Mouse (Mus musculus) v-Abl transformed pro-B cells (cell line): ENCODE measurements around the gene 2700097O09Rik.
"Not testable (repeated sequence)": the region's sequence is repeated elsewhere in the genome, so short reads cannot be mapped to it uniquely, and the experiment has no call there.

ENCODE experiments used
- in situ Hi-C, 2 experiments: fragments of 400-800 bp; cut with MboI; formaldehyde crosslinking; loops; one replicate each; pipeline ENCODE4 v1.15.1; 2025; ENCODE audit not compliant: unreplicated experiment in 2 of 2

2700097O09Rik gene

DNA sequence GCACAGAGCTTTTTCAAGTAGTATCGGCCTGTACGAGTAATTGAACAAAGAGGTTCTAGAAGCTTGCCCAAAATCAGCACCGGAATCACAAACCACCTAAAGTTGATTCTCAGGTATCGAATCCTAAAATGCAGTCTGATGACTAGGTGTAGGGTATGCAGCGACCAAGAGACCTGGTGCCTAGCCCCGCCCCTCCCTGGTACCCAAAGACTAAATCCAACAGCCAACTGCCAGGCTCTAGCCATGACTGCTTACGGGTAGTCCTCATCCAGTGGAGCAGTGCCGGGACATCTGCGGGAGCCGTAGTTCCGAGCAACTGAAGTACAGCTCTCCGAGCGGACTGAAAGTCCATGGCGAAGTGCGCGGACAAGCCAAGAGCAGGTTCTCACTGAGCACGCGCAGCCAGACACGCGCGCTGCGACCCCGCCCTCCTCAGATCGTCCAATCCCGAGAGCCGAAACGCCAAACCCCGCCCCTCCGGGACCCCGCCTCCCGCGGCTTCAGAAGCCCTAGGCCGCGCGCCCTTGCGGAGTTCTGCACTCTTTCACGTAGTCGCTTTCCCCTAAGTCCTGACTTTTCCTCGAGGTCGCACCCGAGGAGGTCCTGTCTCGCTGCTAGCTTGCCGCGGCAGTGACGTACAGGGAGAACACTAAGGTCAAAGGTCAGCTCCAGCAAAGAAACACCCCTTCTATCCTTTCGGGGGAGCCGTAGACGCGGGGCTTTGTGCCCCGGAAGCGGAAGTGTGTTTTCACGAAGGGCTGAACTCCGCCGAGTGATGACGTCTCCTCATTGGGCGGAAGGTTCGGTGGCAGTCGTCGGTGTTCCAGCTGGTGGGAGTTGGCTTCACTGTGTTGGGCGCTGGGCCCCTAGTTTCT, at the start of gene 2700097O09Rik, which contains the start of gene Srp54a:
Gene 2700097O09Rik (minus strand): TSS at position 385 of the 875 bp plus-strand sequence.
Gene Srp54a (plus strand): TSS at position 537 of the 875 bp plus-strand sequence.
- in situ Hi-C loops: not testable (repeated sequence)

DNA sequence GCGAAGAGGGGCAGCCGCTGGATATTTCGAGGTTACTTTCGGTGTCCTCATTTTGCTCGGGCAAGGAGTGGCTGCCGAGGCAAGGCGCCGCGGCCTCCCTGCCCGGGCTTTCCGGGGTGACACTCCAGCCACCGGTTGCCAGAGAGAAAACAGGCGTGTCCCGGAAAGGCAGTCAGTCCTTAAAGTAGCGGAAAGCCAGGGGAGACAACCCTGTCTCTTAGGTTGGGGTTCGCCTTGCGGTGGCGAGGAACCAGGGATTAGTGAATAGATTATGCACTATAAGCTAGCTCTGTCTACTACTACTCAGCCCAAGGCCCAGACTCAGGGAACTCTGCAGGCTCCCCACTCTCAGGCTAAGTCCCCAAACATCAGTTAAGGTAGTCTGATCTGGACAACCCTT, 44.8 kb upstream of the 2700097O09Rik start:
- in situ Hi-C loops: not testable (repeated sequence)

DNA sequence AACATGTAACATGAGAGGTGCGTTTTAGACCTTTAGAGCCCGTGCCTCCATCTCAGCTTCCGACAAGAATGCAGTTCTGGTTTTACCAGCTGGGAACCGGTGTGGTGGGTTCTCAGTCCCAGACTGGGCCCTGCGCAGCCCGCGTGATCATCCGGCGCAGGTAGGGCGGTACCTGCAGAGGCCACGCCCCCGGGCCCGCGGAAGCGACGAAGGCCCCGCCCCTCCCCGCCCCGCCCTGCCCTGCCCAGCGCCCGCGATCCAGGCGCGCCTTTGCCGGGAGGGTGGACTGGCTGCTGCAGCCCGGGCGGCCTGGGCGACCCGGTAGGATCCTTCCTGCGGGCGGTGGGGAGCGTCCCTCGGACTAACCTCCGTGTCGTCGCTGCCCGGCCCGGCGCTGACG, 44.3 kb upstream of the 2700097O09Rik start, which contains the start of gene Fam177a:
Gene Fam177a (plus strand): TSS at position 228 of the 400 bp plus-strand sequence.
- in situ Hi-C loops: not testable (repeated sequence)

DNA sequence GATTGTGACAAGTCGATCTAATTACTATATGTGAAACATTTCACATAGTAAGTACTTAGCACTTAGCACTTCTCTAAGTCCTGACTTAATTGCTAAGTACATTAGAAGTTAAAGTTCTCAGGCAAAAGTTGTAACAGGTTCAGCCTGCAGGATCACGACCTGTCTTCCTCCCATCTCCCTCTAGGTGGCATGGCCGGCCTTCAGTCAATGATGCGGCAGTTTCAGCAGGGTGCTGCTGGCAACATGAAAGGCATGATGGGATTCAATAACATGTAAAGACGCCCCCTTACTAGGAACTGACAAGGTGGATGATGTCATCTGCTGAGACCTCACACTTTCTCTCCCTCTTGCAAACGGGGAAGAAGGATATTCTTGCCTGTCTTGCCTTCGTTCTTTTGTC, 32.7 kb upstream of the 2700097O09Rik start:
- in situ Hi-C loops: not testable (repeated sequence)

DNA sequence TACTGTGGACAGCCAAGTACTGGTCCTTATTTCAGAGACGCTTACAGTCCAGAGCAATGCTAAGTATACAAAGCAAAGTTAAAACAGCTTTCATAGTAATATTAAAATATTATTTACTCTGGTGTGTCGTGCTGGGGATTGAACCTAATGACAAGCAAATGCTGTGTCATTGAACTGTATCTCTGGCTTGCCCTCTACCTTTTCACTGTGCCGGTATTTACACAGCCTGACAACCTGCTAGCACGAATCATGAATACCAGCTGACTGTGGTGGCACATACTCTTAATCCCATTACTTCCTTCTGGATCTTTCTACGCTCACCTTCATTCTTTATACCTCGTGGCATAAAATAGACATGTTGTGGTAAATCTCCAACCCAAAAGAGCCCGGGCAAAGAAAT, 12.2 kb upstream of the 2700097O09Rik start:
- in situ Hi-C loops: not testable (repeated sequence)

DNA sequence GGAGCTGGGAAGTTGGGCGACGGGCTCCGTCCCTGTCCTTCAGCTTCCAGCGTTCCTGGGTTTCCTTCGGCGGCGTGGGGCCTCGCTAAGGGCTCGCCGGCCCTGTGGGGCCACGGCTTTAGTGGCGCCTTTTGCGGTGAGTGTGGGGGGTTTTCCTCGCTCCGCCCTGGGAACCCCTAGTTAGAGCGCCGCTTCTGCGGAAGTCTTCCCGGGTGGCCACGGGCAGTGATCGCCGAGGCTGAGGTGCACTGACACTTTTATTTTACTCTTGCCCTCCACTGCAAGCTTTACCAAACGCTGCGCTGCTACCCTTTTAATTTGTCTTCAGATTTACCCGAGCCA, 662 bp upstream of the 2700097O09Rik start:
- in situ Hi-C loops: not testable (repeated sequence)

DNA sequence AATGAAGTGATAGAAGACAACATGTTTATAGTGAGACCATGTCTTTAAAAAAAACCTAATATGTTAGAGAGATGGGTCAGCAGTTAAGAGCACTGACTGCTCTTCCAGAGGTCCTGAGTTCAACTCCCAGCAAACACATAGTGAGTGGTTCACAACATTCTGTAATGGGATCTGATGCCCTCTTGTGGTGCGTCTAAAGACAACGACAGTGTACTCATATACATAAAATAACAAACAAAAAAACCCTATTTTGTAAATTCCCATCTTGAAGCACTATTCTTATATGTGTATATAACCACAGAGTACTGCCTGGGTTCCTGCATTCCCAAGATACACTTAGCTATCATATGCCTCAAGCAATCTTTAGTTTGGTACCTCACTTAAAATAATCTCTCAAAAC, 1.2 kb downstream of the 2700097O09Rik start:
- in situ Hi-C loops: not testable (repeated sequence)

DNA sequence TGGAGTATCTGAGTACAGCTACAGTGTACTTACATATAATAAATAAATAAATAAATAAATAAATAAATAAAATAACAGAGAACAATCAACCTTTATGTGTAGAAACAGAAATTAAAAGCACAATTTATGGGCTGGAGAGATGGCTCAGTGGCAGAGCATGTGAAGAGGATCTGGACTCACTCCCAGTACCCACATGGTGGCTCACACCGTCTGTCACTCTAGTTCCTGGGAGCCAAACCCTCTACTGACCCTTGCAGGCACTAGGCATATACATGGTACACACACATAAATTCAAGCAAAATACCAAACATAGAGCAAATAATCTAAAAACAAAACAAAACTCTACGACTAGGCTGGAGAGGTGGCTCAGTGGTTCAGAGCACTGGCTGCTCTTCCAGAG, 4.6 kb downstream of the 2700097O09Rik start:
- in situ Hi-C loops: no loop called here

DNA sequence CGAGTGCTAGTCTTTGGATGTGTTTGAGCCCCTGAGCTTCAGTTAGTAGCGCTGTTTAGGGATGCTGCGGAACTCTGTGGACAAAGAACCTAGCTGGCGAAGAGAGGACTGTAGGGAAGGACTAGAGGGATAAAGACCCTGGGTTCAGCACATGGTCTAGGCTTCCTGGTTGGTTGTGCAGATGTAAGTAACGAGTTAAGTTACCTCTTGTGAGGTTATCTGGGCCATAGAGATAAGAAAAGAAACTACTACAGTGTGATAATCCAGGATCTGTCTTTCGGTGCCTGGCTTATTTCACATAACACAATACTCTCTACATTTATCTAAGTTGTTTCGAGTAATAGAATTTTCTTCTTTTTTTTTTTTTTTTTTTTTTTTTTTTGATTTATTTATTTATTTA, 6.2 kb downstream of the 2700097O09Rik start:
- in situ Hi-C loops: no loop called here

DNA sequence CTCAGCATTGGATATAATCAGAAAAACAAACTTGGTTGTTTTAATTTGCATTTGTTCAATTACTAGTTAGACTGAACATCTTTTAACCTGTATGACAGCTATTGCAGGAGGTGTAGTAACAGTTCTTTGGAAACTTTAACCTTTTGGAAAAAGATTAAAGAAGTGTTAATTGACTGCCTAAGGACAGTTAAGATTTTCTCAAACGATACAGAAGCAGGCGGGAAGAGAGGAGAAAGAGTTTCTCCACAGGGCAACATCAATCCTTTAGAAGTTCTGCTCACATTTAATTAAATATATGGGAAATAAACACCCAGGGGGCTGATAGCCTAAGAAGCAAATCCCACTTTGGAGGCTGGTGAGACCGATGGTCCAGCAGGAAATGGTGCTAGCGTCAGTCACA, 7.4 kb downstream of the 2700097O09Rik start:
- in situ Hi-C loops: no loop called here

DNA sequence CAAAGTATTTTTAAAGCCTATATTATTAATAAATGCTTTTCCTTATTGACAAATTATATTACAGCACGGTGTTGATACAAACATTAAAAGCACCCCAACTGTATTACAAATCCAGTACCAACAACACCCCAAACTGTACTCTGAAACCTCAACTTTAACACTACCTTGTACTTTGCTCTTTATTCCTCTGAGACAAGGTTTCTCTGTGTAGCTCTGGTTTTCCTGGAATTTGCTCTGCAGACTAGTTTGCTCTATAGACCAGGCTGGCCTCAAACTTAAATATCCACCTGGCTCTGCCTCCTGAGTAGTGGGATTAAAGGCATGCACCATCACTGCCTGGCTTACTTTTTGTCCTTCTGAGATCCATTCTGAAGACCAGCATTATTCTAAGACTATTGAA, 17.8 kb downstream of the 2700097O09Rik start:
- in situ Hi-C loops: no loop called here

DNA sequence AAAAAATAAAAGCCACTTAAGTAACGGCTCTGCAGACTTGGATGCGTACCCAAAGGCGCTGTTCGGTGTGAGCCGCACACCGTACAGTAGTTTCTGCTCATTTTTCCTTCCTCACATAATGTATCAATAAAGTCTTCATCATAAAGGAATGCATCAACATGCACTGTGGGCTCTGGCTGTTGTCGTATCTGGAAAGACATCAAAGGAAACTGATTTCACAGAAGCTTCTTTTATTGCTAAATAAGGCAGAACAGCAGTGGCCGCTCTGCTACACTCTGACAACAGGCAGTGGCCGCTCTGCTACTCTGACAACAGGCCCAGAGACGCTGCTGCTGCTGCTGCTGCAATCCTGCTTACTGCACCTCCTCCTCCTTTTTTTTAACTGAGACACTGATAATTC, 18.9 kb downstream of the 2700097O09Rik start:
- in situ Hi-C loops: no loop called here

DNA sequence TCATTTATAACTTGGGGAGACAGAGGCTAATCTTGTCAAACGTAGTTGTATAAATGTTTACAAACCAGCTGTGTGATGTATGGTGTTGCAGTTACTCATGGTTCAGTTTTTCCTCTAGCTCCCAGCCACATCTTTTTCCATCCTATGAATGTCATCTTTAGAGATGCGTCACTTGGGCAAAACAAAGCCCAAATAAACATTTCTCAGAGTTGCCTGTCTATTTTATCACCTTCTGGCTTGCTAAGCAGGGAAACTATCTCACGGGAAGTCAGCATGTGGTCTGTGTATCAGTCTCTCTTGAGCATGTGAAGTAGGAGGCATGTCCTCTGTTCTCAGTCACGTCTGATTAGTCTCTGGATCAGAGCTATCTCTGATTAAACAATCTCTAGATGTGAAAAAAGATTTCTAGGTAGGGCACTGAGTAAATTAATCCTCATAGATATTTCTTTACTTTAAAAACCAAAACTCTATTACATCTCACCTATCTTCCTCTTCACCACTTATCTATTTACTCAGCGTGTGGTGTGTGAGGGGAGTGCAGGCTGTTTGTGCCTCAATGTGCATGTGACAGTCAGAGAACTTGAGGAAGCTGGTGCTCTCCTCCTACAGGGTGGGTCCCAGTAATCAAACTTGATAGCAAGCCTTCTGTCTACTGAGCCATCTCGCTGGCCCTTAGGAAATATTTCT, 19.6 kb downstream of the 2700097O09Rik start:
- in situ Hi-C loops: no loop called here

DNA sequence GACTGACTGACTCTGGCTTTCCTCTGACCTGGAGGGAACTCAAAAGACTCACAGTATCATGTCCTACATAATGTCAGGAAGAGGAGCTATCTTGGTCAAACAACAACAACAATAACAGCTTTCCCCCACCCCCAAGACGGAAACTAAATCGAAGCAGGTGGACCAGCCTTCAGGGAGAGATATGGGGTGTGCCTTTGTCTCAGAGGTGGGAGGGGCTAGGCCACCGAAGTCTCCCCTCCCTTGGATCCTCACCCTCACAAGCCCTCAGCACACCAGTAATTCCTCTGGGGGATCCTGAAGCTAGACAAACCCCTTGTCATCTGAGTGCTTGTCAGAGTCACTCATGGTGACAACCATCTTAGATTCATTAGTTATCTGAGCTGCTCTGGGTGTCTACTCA, 20.1 kb downstream of the 2700097O09Rik start:
- in situ Hi-C loops: no loop called here

DNA sequence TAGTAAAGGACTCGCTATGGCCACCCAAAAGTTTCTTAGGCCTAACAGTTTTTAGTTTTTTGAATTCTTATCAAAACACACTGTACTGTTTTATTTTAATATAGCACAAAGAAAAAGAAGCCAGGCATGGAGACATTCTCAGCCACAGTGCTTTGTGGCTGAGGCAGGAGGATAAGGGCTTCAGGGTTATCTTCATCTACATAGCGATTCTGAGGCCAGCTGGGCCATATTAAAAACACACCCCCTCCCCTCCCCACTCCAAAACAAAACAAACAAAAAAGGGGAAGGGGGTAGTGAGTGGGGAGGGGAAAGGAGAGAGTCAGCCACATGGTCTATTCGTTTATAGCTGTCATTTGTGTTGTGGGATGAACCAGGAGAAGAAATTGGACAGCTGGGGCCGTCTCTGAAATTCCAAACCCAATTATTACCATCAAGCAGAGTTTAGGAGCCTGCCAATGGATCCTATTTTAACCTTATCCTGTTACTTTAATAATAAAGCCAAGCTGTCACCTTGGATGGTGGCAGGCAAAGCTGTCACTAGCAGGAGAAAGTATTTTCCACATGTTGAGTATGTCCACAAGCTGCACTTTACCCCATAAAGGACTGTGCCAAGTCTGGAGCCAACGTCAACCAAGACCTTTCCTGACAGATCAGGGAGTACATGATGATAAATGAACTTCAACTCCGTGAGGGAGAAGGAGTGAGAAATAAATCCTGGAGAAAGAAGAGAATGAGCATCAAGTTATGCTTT, 20.9 kb downstream of the 2700097O09Rik start:
- in situ Hi-C loops: no loop called here

DNA sequence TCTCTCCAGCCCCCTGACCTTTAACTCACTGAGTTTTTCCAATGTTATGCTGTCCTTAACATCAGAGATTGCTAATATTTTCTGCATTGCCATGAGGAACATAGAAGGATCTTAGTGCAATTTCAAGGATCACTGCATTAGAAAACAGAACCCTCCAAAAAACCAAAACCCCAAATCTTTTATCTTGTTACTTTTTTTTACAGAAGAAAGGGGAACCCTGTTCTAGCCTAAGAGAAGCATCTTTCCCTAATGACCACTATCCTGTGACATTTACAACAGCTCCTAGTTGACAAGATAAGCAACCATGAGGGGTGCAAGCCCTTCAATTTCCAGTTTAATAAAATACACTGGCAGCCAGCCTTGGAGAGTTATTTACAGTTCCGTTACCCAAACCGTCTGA, 23.2 kb downstream of the 2700097O09Rik start:
- in situ Hi-C loops: no loop called here

DNA sequence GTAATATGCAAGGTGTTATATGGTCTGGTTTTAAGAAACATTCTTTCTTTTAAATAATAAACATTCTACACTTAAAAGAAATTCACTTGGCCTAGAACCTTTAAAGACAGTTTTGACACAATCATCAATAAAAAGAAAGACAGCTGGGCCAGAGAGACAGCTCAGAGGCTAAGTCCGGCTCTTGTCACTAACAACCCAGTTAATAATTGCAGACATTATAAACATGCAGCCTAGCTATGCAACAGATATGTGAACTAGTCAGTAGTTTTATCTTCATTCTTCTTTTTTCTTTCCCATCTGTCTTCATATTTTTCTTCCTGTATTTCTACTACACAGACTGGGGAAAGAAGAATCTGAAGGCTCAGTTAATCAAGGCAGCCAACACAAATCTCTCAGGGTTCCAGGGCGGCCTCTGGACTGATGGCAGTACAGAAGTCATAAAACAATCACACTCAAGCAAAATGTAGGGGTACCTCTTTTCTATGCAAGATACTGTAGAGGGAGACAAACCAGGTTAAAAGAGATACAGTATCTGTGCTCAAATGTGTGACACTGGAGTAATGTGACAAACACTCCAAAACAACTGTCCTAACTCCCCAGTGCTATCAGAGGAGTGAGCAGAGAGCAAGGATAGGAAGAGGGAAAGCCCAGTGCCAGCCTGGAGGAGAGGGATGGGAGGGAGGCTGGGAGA, 25.2 kb downstream of the 2700097O09Rik start:
- in situ Hi-C loops: no loop called here

DNA sequence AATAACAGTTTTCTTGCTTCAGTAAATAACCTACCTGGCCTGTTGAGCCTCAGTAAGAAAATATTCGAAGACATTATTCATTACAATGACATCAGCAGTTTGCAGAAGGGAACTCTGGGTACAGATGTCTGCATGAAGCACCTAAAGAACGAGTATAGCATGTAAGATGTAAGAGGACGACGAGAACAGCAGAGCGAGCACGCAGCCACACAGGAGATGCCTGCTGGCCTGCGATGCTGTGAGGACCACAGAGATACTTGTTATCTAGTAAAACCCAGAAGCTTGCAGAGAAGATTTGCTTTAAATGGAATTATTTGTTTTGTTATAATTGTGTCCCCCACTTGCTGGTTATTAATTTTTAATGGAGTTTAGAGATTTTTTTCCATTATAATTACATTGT, 26.6 kb downstream of the 2700097O09Rik start:
- in situ Hi-C loops: no loop called here

DNA sequence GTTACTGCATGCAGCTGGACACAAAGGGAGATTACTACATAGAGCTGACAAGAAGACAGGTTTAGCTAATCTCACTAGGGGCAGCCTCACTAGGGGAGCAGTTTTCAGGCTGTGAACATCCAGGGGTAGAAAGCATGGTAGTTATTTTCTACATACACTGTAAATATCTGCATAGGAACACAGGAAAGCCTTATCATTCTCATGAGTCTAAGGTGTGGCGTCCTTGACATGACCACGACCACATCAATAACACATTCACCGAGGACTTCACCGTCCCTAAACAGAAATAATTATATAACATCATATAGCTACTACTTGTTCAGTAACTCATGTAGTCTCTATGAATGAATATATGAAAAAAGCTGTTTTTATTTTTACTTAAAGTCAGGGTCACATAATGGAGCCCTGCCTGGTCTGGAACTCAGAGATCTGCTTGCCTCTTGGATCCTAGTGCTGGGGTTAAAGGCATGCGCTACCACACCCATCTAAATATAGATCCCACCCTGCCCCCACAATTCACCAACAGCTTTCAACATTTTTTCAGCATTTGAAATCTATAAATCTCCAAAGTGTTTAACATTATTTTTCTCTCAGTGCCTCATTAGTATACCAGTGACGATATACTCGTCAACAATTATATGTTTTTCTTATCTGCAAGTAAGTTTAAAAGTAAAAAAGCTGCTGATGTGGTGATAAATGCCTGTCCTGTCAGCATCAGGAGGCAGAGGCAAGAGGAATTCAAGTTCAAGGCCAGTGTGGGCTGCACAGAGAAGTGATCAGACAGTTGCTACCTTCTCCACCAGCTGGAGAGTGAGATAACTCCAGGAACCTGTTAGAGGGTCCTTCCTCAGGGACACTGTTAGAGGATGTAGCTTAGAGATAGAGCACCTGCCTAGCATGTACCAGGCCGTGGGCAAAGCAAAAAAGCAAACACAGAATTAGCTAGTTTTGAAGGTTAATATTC, 28.4 kb downstream of the 2700097O09Rik start:
- in situ Hi-C loops: no loop called here
